Mouse (Mus musculus): Measurements from ENCODE around the gene Tomm20l. TPM values are rescaled to one million over a fixed set of nuclear protein-coding genes. Genes with fewer than 3 reads are reported as not detected.

The Tomm20l gene
- polyA plus RNA-seq, 1 experiment = not detected

DNA sequence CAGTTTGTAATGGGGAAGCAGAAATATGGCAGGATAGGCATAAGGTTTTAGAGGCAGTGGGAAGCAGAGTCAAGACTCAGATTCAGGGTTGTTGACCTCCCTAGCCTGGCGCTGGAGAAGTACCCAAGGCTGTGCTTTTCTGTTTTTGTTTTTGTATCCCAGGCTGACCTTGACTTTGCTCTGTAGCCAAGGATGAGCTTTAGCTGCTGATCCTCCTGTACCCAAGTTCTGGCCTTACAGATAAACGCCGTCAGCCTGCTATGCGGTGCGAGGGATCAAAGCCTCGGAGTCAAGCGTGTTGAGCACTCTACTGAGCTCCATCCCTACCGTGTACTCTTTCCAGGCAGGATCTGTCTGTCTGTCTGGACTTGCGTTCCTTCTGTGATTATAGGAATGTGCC lies 37.6 kb downstream of the Tomm20l start:
- no peak for DNase-seq
- Histone ChIP-seq H3K27me3 (ENCODE audit: control insufficient read depth, insufficient read depth, low read length) (no peaks in the 10 kb centered on the region), H3K36me3 (ENCODE audit: control insufficient read depth, insufficient read depth, low read length) (peaks cover 40% of the 10 kb centered on the region), H3K27ac (ENCODE audit: control insufficient read depth, insufficient read depth, low read length) (no peak overlapping the region), H3K4me1 (replicated peaks; ENCODE audit: control insufficient read depth, insufficient read depth, low read length) (peaks cover 4% of the 10 kb centered on the region; the same call in 1 of the 2 replicates), H3K4me3 (ENCODE audit: control insufficient read depth, insufficient read depth, low read length) (no peak overlapping the region)
- no peak for TF ChIP-seq CTCF (IDR thresholded peaks at IDR 0.05; ENCODE audit: borderline replicate concordance, control insufficient read depth, extremely low read depth, insufficient read depth, low read length, poor library complexity)
- no peak for TF ChIP-seq POLR2A (IDR thresholded peaks at IDR 0.05; ENCODE audit: control insufficient read depth, extremely low read depth, insufficient read depth, low read length, poor library complexity)
- WGBS = 99% methylated on average over 9 of the region's 9 CpGs

DNA sequence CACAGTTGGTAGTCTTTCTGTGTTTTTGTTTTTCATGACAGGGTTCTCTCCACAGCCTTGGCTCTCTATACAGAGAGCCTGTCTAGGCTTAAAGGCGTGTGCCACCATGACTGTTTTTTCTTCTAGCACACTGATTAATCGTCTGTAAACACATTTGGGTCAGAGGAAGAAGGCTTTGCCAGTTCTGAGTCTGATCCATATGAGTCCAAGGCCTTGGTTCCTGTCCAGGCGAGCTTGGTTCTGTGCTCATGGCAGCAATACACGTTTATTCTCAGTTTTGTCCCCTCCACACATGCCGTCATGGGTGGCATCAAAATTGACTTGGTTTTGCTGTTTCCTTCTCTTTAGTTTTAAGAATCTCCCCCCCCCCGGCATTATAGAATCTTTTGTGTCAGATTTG lies 38.2 kb downstream of the Tomm20l start:
- H3K36me3 ChIP-seq (ENCODE audit: control insufficient read depth, insufficient read depth, low read length) = peaks cover 40% of the 10 kb centered on the region
- no peak overlapping the region for H3K27ac ChIP-seq (ENCODE audit: control insufficient read depth, insufficient read depth, low read length)
- H3K4me1 ChIP-seq (replicated peaks; ENCODE audit: control insufficient read depth, insufficient read depth, low read length) = peaks cover under 1% of the 10 kb centered on the region; the same call in 1 of the 2 replicates

DNA sequence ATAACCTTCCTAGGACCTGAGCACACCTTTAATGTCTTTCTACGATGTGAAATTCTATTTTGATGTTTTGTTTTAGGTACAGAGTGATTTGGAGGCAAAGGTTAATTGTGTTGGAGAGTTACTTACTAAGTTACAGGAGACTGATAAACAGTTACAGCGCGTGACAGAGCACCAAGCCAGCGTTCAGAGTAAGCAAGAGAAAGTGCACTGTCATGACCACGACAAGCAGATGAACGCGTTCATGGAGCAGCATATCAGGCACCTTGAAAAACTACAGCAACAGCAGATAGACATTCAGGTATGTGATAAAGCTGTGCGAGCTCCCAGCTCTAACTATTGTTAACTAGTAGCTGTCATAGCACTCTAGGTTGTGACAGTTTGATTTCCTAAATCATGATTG lies 38.9 kb downstream of the Tomm20l start:
- Histone ChIP-seq H3K36me3 (ENCODE audit: control insufficient read depth, insufficient read depth, low read length) (peaks cover 46% of the 10 kb centered on the region), H3K4me1 (replicated peaks; ENCODE audit: control insufficient read depth, insufficient read depth, low read length) (no peaks in the 10 kb centered on the region), H3K27ac (ENCODE audit: control insufficient read depth, insufficient read depth, low read length) (no peak overlapping the region), H3K27me3 (ENCODE audit: control insufficient read depth, insufficient read depth, low read length) (no peaks in the 10 kb centered on the region), H3K4me3 (ENCODE audit: control insufficient read depth, insufficient read depth, low read length) (no peak overlapping the region)
- WGBS = 77% methylated on average over 8 of the region's 8 CpGs
- DNase-seq = no peak
- no peak for TF ChIP-seq CTCF (IDR thresholded peaks at IDR 0.05; ENCODE audit: borderline replicate concordance, control insufficient read depth, extremely low read depth, insufficient read depth, low read length, poor library complexity)
- no peak for TF ChIP-seq POLR2A (IDR thresholded peaks at IDR 0.05; ENCODE audit: control insufficient read depth, extremely low read depth, insufficient read depth, low read length, poor library complexity)

More for the DNA sequence above, 38.2 kb downstream of the Tomm20l start:
- DNase-seq = no peak
- no peak for TF ChIP-seq CTCF (IDR thresholded peaks at IDR 0.05; ENCODE audit: borderline replicate concordance, control insufficient read depth, extremely low read depth, insufficient read depth, low read length, poor library complexity)
- no peak for TF ChIP-seq POLR2A (IDR thresholded peaks at IDR 0.05; ENCODE audit: control insufficient read depth, extremely low read depth, insufficient read depth, low read length, poor library complexity)
- no peaks in the 10 kb centered on the region for H3K27me3 ChIP-seq (ENCODE audit: control insufficient read depth, insufficient read depth, low read length)
- 97% methylated on average over 6 of the region's 6 CpGs for WGBS
- H3K4me3 ChIP-seq (ENCODE audit: control insufficient read depth, insufficient read depth, low read length) = no peak overlapping the region

GRCm38 (mm10) chr12:71154979-71155378 lies 43.8 kb downstream of the Tomm20l start:
- no peaks in the 10 kb centered on the region for H3K27me3 ChIP-seq (ENCODE audit: control insufficient read depth, insufficient read depth, low read length)
- no peak for TF ChIP-seq CTCF (IDR thresholded peaks at IDR 0.05; ENCODE audit: borderline replicate concordance, control insufficient read depth, extremely low read depth, insufficient read depth, low read length, poor library complexity)
- H3K4me3 ChIP-seq (ENCODE audit: control insufficient read depth, insufficient read depth, low read length) = no peak overlapping the region
- no peak for DNase-seq
- H3K36me3 ChIP-seq (ENCODE audit: control insufficient read depth, insufficient read depth, low read length) = peaks cover 54% of the 10 kb centered on the region
- H3K27ac ChIP-seq (ENCODE audit: control insufficient read depth, insufficient read depth, low read length) = no peak overlapping the region
- H3K4me1 ChIP-seq (replicated peaks; ENCODE audit: control insufficient read depth, insufficient read depth, low read length) = no peaks in the 10 kb centered on the region
- WGBS = 90% methylated on average over 6 of the region's 6 CpGs

GRCm38 (mm10) chr12:71157974-71158373 lies 46.7 kb downstream of the Tomm20l start:
- WGBS = 95% methylated on average over 6 of the region's 6 CpGs
- Histone ChIP-seq H3K27me3 (ENCODE audit: control insufficient read depth, insufficient read depth, low read length) (no peaks in the 10 kb centered on the region), H3K4me3 (ENCODE audit: control insufficient read depth, insufficient read depth, low read length) (no peak overlapping the region), H3K27ac (ENCODE audit: control insufficient read depth, insufficient read depth, low read length) (no peak overlapping the region), H3K4me1 (replicated peaks; ENCODE audit: control insufficient read depth, insufficient read depth, low read length) (no peaks in the 10 kb centered on the region), H3K36me3 (ENCODE audit: control insufficient read depth, insufficient read depth, low read length) (peaks cover 50% of the 10 kb centered on the region)
- no peak for DNase-seq
- TF ChIP-seq CTCF (IDR thresholded peaks at IDR 0.05; ENCODE audit: borderline replicate concordance, control insufficient read depth, extremely low read depth, insufficient read depth, low read length, poor library complexity) (no peak), POLR2A (IDR thresholded peaks at IDR 0.05; ENCODE audit: control insufficient read depth, extremely low read depth, insufficient read depth, low read length, poor library complexity) (no peak)

DNA sequence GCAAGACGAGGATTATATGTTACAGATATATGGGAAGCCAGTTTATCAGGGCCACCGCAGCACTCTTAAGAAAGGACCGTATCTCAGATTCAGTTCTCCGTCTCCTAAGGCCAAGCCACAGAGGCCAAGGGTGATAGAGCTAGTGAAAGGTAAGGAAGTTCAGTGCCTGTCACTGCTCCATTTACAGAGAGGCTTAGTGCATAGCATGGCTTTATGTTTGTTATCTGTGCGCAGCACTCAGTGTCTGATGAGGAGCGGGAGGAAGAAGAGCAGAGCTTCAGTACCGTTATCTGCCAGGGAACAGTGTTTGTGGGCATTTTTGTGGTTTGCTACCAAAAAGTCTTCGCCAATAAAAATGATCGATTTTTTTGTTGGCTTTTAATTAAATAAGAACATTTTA lies 53.2 kb downstream of the Tomm20l start:
- Histone ChIP-seq H3K4me1 (replicated peaks; ENCODE audit: control insufficient read depth, insufficient read depth, low read length) (no peaks in the 10 kb centered on the region), H3K27me3 (ENCODE audit: control insufficient read depth, insufficient read depth, low read length) (no peaks in the 10 kb centered on the region), H3K36me3 (ENCODE audit: control insufficient read depth, insufficient read depth, low read length) (peaks cover 38% of the 10 kb centered on the region), H3K4me3 (ENCODE audit: control insufficient read depth, insufficient read depth, low read length) (no peak overlapping the region), H3K27ac (ENCODE audit: control insufficient read depth, insufficient read depth, low read length) (no peak overlapping the region)
- DNase-seq = no peak
- 83% methylated on average over 9 of the region's 9 CpGs for WGBS
- no peak for TF ChIP-seq POLR2A (IDR thresholded peaks at IDR 0.05; ENCODE audit: control insufficient read depth, extremely low read depth, insufficient read depth, low read length, poor library complexity)
- TF ChIP-seq CTCF (IDR thresholded peaks at IDR 0.05; ENCODE audit: borderline replicate concordance, control insufficient read depth, extremely low read depth, insufficient read depth, low read length, poor library complexity) = no peak

DNA sequence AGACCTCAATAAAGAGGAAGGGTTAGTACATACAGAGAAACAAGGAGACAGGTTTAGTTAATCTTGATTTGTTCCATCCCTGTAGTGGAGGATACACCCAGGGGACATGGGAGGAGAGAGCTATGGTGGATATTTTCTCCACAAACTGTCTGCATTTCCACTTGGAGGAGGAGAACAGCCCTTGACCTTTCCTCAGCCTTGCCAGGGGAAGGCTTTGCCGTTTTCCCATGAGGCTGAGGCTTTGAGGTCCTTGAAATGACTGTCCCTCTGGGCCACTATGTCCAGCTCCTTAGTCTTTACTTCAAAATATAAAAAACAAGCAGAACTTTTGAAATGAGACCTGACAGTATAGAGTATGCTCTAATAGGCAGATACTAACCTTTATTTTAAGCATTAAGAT lies 58.7 kb downstream of the Tomm20l start:
- Histone ChIP-seq H3K4me3 (ENCODE audit: control insufficient read depth, insufficient read depth, low read length) (no peak overlapping the region), H3K36me3 (ENCODE audit: control insufficient read depth, insufficient read depth, low read length) (peaks cover 27% of the 10 kb centered on the region), H3K4me1 (replicated peaks; ENCODE audit: control insufficient read depth, insufficient read depth, low read length) (no peaks in the 10 kb centered on the region), H3K27me3 (ENCODE audit: control insufficient read depth, insufficient read depth, low read length) (no peaks in the 10 kb centered on the region), H3K27ac (ENCODE audit: control insufficient read depth, insufficient read depth, low read length) (no peak overlapping the region)
- no peak for DNase-seq
- 97% methylated on average over 1 of the region's 1 CpGs for WGBS
- TF ChIP-seq POLR2A (IDR thresholded peaks at IDR 0.05; ENCODE audit: control insufficient read depth, extremely low read depth, insufficient read depth, low read length, poor library complexity) (no peak), CTCF (IDR thresholded peaks at IDR 0.05; ENCODE audit: borderline replicate concordance, control insufficient read depth, extremely low read depth, insufficient read depth, low read length, poor library complexity) (no peak)

Other genes starting within 250 kb of the Tomm20l start
- gene Actr10, start 173.6 kb upstream of the Tomm20l start, polyA plus RNA-seq (2012; rRNA removed) = 39.0 and 41.8 TPM in 2 replicates
- 28.2 and 35.6 TPM in 2 replicates for gene Psma3, start 136.8 kb upstream of the Tomm20l start, polyA plus RNA-seq (2012; rRNA removed)
- 7.5 and 8.1 TPM in 2 replicates for gene Arid4a, start 95.4 kb upstream of the Tomm20l start, polyA plus RNA-seq (2012; rRNA removed)
- gene Timm9, start 25.3 kb downstream of the Tomm20l start, polyA plus RNA-seq (2012; rRNA removed) = 12.4 and 15.7 TPM in 2 replicates
- 6.6 and 7.0 TPM in 2 replicates for gene 2700049A03Rik, start 25.4 kb downstream of the Tomm20l start, polyA plus RNA-seq (2012; rRNA removed)
- gene Dact1, start 198.5 kb downstream of the Tomm20l start, polyA plus RNA-seq (2012; rRNA removed) = 2.6 and 2.8 TPM in 2 replicates

Data from thymus, adult 2 months (tissue).